Comparison of ENCODE assay signal across 48 mouse cellular contexts in genomic region chr11:58065025-58065424, GRCm38 (mm10). TPM values are rescaled to one million over a fixed set of nuclear protein-coding genes. Genes with fewer than 3 reads are reported as not detected.
"Had no signal": no experiment of that assay in that cellular context is flagged by ENCODE, and none has a peak within 500 bp of the region (broad histone marks: within the 10 kb centered on the region; RNA-seq: fewer than 3 reads in every experiment).

No protein-coding gene starts in this region.

- DNase-seq: heart, postnatal 10 days; heart, postnatal 14 days; heart, postnatal 36 days; heart, postnatal 4 days; kidney, adult 11 months; kidney, adult 18-20 months; kidney, adult 2 months; kidney, adult 8-10 months; kidney, adult 9 months; kidney, postnatal 10 days; kidney, postnatal 14 days; kidney, postnatal 25 days; kidney, postnatal 36 days; kidney, postnatal 4 days; layer of hippocampus, adult 9-11 months; layer of hippocampus, postnatal 36 days had no signal

- H3K4me3 ChIP-seq: heart, embryonic 10.5 days; heart, embryonic 12.5 days; heart, embryonic 13.5 days; heart, embryonic 15.5 days; hindbrain, embryonic 10.5 days; hindbrain, embryonic 12.5 days; hindbrain, embryonic 13.5 days; hindbrain, embryonic 15.5 days; intestine, embryonic 15.5 days; kidney, embryonic 15.5 days; layer of hippocampus, adult 2 months had no signal

- H3K4me1 ChIP-seq: heart, embryonic 12.5 days; heart, embryonic 13.5 days; hindbrain, embryonic 10.5 days; hindbrain, embryonic 12.5 days; kidney, embryonic 15.5 days had no signal

- H3K36me3 ChIP-seq: hindbrain, embryonic 15.5 days had no signal

- H3K27ac ChIP-seq: heart, embryonic 10.5 days; heart, embryonic 13.5 days; heart, embryonic 15.5 days; hindbrain, embryonic 10.5 days; hindbrain, embryonic 12.5 days; hindbrain, embryonic 13.5 days; hindbrain, embryonic 14.5 days; hindbrain, embryonic 15.5 days; hindbrain, postnatal 0 days; intestine, embryonic 15.5 days; kidney, embryonic 15.5 days; kidney, postnatal 0 days; layer of hippocampus, adult 2 months had no signal

- H3K9ac ChIP-seq: heart, embryonic 12.5 days; heart, embryonic 13.5 days; heart, embryonic 15.5 days; hindbrain, embryonic 12.5 days; hindbrain, embryonic 13.5 days; hindbrain, embryonic 14.5 days; hindbrain, embryonic 15.5 days; intestine, embryonic 15.5 days; kidney, embryonic 15.5 days had no signal

- H3K27me3 ChIP-seq: heart, embryonic 12.5 days; heart, embryonic 13.5 days; heart, embryonic 15.5 days; hindbrain, embryonic 12.5 days; hindbrain, embryonic 13.5 days; hindbrain, embryonic 15.5 days; intestine, embryonic 15.5 days; kidney, embryonic 15.5 days had no signal

- H3K9me3 ChIP-seq: heart, embryonic 10.5 days; heart, embryonic 12.5 days; heart, embryonic 13.5 days; heart, embryonic 15.5 days; hindbrain, embryonic 10.5 days; hindbrain, embryonic 12.5 days; hindbrain, embryonic 13.5 days; hindbrain, embryonic 15.5 days; intestine, embryonic 15.5 days; kidney, embryonic 15.5 days had no signal

- H3K4me2 ChIP-seq: heart, embryonic 11.5 days; heart, embryonic 12.5 days; heart, embryonic 13.5 days; heart, embryonic 15.5 days; hindbrain, embryonic 12.5 days; hindbrain, embryonic 13.5 days; hindbrain, embryonic 14.5 days; hindbrain, embryonic 15.5 days; intestine, embryonic 15.5 days; kidney, embryonic 15.5 days had no signal

RNA-seq across cellular contexts. Expression of gene Gm12248, which starts 27.9 kb away (rescaled TPM):
- total RNA-seq: heart, postnatal 10 days; heart, postnatal 14 days; heart, postnatal 25 days; heart, postnatal 36 days; heart, postnatal 4 days; hematopoietic stem cell, adult 5-6 weeks; hindbrain, postnatal 0 days; layer of hippocampus, adult 18-20 months; layer of hippocampus, adult 2 months; layer of hippocampus, adult 8-10 months; layer of hippocampus, postnatal 10 days; layer of hippocampus, postnatal 14 days; layer of hippocampus, postnatal 25 days; layer of hippocampus, postnatal 36 days; left cerebral cortex, adult 18-20 months had no signal
- polyA plus RNA-seq: heart, embryonic 10.5 days; heart, embryonic 11.5 days; heart, embryonic 12.5 days; heart, embryonic 13.5 days; heart, embryonic 14.5 days; heart, embryonic 15.5 days; heart, embryonic 16.5 days; heart, postnatal 0 days; hindbrain, embryonic 11.5 days; hindbrain, embryonic 14.5 days; hindbrain, postnatal 0 days; intestine, embryonic 14.5 days; intestine, embryonic 15.5 days; intestine, embryonic 16.5 days; intestine, postnatal 0 days; kidney, embryonic 14.5 days; kidney, embryonic 16.5 days; kidney, postnatal 0 days had no signal
